Mouse (Mus musculus): ENCODE data around the gene Saa1. TPM values are rescaled to one million over a fixed set of nuclear protein-coding genes. Genes with fewer than 3 reads are reported as not detected.

Gene Saa1
- 0.18 and 0.23 TPM in 2 replicates for polyA plus RNA-seq (2015; fragmentation: Nextera tagmentation; extraction: Ambion mirVana)

GRCm38 (mm10) chr7:46742880-46743279 lies at the start of gene Saa1:
Saa1 (minus strand) TSS chr7:46742980.

GRCm38 (mm10) chr7:46751490-46751889 lies 8.7 kb upstream of the Saa1 start, which contains the start of gene Saa2:
Saa2 (plus strand) TSS chr7:46751790.

GRCm38 (mm10) chr7:46732458-46732857 lies 10.3 kb downstream of the Saa1 start, which contains the start of gene Saa4:
Saa4 (minus strand) TSS chr7:46732603.

GRCm38 (mm10) chr7:46715600-46715999 lies 27.2 kb downstream of the Saa1 start, which contains the start of gene Saa3:
Saa3 (minus strand) TSS chr7:46715700.

GRCm38 (mm10) chr7:46710390-46710844 lies 32.4 kb downstream of the Saa1 start, which contains the start of gene Saal1:
Saal1 (minus strand) TSS chr7:46710680.

Other genes starting within 250 kb of the Saa1 start
- 5.4 and 7.5 TPM in 2 replicates for gene Sergef, start 103.2 kb downstream of the Saa1 start, polyA plus RNA-seq (2015; fragmentation: Nextera tagmentation; extraction: Ambion mirVana)
- gene Tph1, start 70.4 kb downstream of the Saa1 start, polyA plus RNA-seq (2015; fragmentation: Nextera tagmentation; extraction: Ambion mirVana), result 1.8 and 3.3 TPM in 2 replicates
- gene Saal1, start 32.3 kb downstream of the Saa1 start, polyA plus RNA-seq (2015; fragmentation: Nextera tagmentation; extraction: Ambion mirVana), result 8.0 and 8.8 TPM in 2 replicates
- gene Saa3, start 27.3 kb downstream of the Saa1 start, polyA plus RNA-seq (2015; fragmentation: Nextera tagmentation; extraction: Ambion mirVana), result 0.72 and 0.96 TPM in 2 replicates
- not detected in 2 replicates for gene Saa4, start 10.4 kb downstream of the Saa1 start, polyA plus RNA-seq (2015; fragmentation: Nextera tagmentation; extraction: Ambion mirVana)
- 0.35 and 0.40 TPM in 2 replicates for gene Saa2, start 8.8 kb upstream of the Saa1 start, polyA plus RNA-seq (2015; fragmentation: Nextera tagmentation; extraction: Ambion mirVana)
- gene Hps5, start 53.1 kb upstream of the Saa1 start, polyA plus RNA-seq (2015; fragmentation: Nextera tagmentation; extraction: Ambion mirVana), result 5.5 and 6.6 TPM in 2 replicates
- gene Gtf2h1, start 53.1 kb upstream of the Saa1 start, polyA plus RNA-seq (2015; fragmentation: Nextera tagmentation; extraction: Ambion mirVana), result 30.1 and 31.4 TPM in 2 replicates
- 2,894 and 2,904 TPM in 2 replicates for gene Ldha, start 98.5 kb upstream of the Saa1 start, polyA plus RNA-seq (2015; fragmentation: Nextera tagmentation; extraction: Ambion mirVana)
- not detected in 2 replicates for gene Ldhc, start 118.2 kb upstream of the Saa1 start, polyA plus RNA-seq (2015; fragmentation: Nextera tagmentation; extraction: Ambion mirVana)
- gene Tsg101, start 177.0 kb upstream of the Saa1 start, polyA plus RNA-seq (2015; fragmentation: Nextera tagmentation; extraction: Ambion mirVana), result 125 and 132 TPM in 2 replicates
- 3.9 and 4.4 TPM in 2 replicates for gene Uevld, start 215.5 kb upstream of the Saa1 start, polyA plus RNA-seq (2015; fragmentation: Nextera tagmentation; extraction: Ambion mirVana)
- gene Gm9999, start 240.6 kb upstream of the Saa1 start, polyA plus RNA-seq (2015; fragmentation: Nextera tagmentation; extraction: Ambion mirVana), result not detected in 2 replicates